Mouse (Mus musculus) lung, adult 2 months (tissue): ENCODE data around the gene Rbms3.

Experiments
- CTCF ChIP-seq: fragments of 200-500 bp; IDR thresholded peaks from 2 replicates; pipeline ENCODE4 v1.5.1; 2011; ENCODE audit warnings: mild to moderate bottlenecking, low read length, control low read depth; ENCODE audit not compliant: insufficient read depth
- POLR2A ChIP-seq: fragments of 200-500 bp; IDR thresholded peaks from 2 replicates; pipeline ENCODE4 v1.6.1; 2011; ENCODE audit warnings: low read depth, mild to moderate bottlenecking, control low read depth, low read length, borderline replicate concordance; ENCODE audit errors: extremely low read depth

DNA sequence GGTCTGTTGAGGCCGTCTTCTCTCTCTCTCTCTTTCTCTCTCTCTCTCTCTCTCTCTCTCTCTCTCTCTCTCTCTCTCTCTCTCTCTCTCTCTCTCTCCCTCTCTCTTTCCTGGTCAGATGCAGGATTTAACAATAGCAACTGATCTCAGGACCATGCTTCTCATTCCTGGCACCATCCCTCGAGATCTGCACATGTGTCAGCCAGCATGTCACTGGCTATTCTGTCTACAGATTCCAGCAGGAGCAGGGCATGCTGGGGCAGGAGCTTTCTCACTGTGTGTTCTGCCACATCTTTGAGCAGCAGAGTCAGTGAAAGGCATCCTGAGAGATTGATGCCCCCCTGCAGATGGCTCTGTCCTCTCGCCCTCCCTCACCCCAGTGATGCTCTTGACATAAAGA lies 774.0 kb downstream of the Rbms3 start:
- TF ChIP-seq CTCF (no peak), POLR2A (no peak)
